Mouse (Mus musculus) CH12.LX (cell line): ENCODE measurements around the gene Myo16. TPM values are rescaled to one million over a fixed set of nuclear protein-coding genes. Genes with fewer than 3 reads are reported as not detected.

Experiments used
- DNase-seq: peaks from one replicate; pipeline ENCODE4 v3.0.0-alpha.2; 2013; ENCODE audit errors: extremely low read depth
- H3K27ac ChIP-seq: 2 replicates; pipeline ENCODE4 v1.5.1; 2012; ENCODE audit warnings: low read depth, mild to moderate bottlenecking, control low read depth, moderate library complexity; ENCODE audit not compliant: insufficient read depth
- H3K27me3 ChIP-seq: replicated peaks from 2 replicates; pipeline ENCODE3; 2012; ENCODE audit warnings: inconsistent platforms
- H3K36me3 ChIP-seq, 2 experiments: replicated peaks in 1 of 2; 2 replicates each; pipeline versions ENCODE3 to v1.6.1; 2012; ENCODE audit warnings: inconsistent platforms in 1 of 2, low read length in 1 of 2, mild to moderate bottlenecking in 1 of 2, mixed read lengths in 1 of 2, moderate library complexity in 1 of 2; ENCODE audit not compliant: control insufficient read depth in 1 of 2, insufficient read depth in 1 of 2
- H3K4me1 ChIP-seq, 2 experiments: 2 replicates each; pipeline ENCODE4 v1.6.1; 2012; ENCODE audit warnings: inconsistent platforms in 1 of 2, moderate library complexity in 1 of 2; ENCODE audit not compliant: insufficient read depth in 2 of 2, control insufficient read depth in 1 of 2
- H3K4me2 ChIP-seq: 2 replicates; pipeline ENCODE4 v1.6.1; 2012; ENCODE audit warnings: low read depth, mild to moderate bottlenecking, control low read depth; ENCODE audit not compliant: poor library complexity, insufficient read depth, severe bottlenecking
- H3K4me3 ChIP-seq, 3 experiments: fragments of 150-350 bp in 1 of 3; sonication (generic) in 1 of 3; replicated peaks in 1 of 3; 2 replicates each; pipeline versions ENCODE3 to v1.5.1; 2011 to 2012; ENCODE audit warnings: low read depth in 2 of 3, low read length in 2 of 3, mild to moderate bottlenecking in 2 of 3, moderate library complexity in 2 of 3, control low read depth in 1 of 3, improper control_type of control experiment in 1 of 3, inconsistent platforms in 1 of 3, mixed read lengths in 1 of 3; ENCODE audit not compliant: poor library complexity in 1 of 3
- H3K79me2 ChIP-seq: replicated peaks from 2 replicates; pipeline ENCODE4 v1.6.1; 2012; ENCODE audit warnings: mild to moderate bottlenecking, moderate library complexity; ENCODE audit not compliant: control insufficient read depth, poor library complexity, insufficient read depth, severe bottlenecking; ENCODE audit errors: extremely low read depth
- H3K9ac ChIP-seq: 2 replicates; pipeline ENCODE4 v1.6.1; 2012; ENCODE audit warnings: low read depth, mild to moderate bottlenecking, control low read depth, moderate library complexity; ENCODE audit not compliant: insufficient read depth
- H3K9me3 ChIP-seq: replicated peaks from 2 replicates; pipeline ENCODE3; 2012; ENCODE audit warnings: low read length, inconsistent platforms, mixed read lengths
- BHLHE40 ChIP-seq: IDR thresholded peaks from 2 replicates; pipeline ENCODE4 v1.6.1; 2011; ENCODE audit warnings: mild to moderate bottlenecking, low read depth, low read length, improper control_type of control experiment
- CHD1 ChIP-seq: IDR thresholded peaks from 2 replicates; pipeline ENCODE4 v1.6.1; 2012; ENCODE audit warnings: low read depth, low read length, improper control_type of control experiment, inconsistent platforms
- CTCF ChIP-seq, 2 experiments: IDR thresholded peaks in 1 of 2; conservative IDR thresholded peaks in 1 of 2; 2 replicates each; pipeline ENCODE4 v1.5.1; 2011 to 2012; ENCODE audit warnings: low read depth in 2 of 2, low read length in 2 of 2, improper control_type of control experiment in 1 of 2, inconsistent platforms in 1 of 2, mild to moderate bottlenecking in 1 of 2, moderate library complexity in 1 of 2
- E2F4 ChIP-seq: IDR thresholded peaks from 2 replicates; pipeline ENCODE4 v1.6.1; 2011; ENCODE audit warnings: low read depth, low read length, improper control_type of control experiment; ENCODE audit not compliant: insufficient replicate concordance
- ELF1 ChIP-seq: IDR thresholded peaks from 2 replicates; pipeline ENCODE4 v1.6.1; 2014; ENCODE audit warnings: low read depth, mild to moderate bottlenecking, inconsistent platforms, low read length, improper control_type of control experiment
- GABPA ChIP-seq: IDR thresholded peaks from 2 replicates; pipeline ENCODE4 v1.6.1; 2012; ENCODE audit warnings: low read depth, low read length, improper control_type of control experiment, inconsistent platforms; ENCODE audit not compliant: insufficient replicate concordance
- HCFC1 ChIP-seq: IDR thresholded peaks from 2 replicates; pipeline ENCODE4 v1.6.1; 2012; ENCODE audit warnings: low read depth, mild to moderate bottlenecking, inconsistent platforms, low read length, improper control_type of control experiment
- IRF4 ChIP-seq: IDR thresholded peaks from 2 replicates; pipeline ENCODE4 v1.6.1; 2014; ENCODE audit warnings: low read depth, mild to moderate bottlenecking, inconsistent platforms, low read length, improper control_type of control experiment
- JUN ChIP-seq: IDR thresholded peaks from 2 replicates; pipeline ENCODE4 v1.6.1; 2011; ENCODE audit warnings: low read depth, mild to moderate bottlenecking, low read length, improper control_type of control experiment, moderate library complexity; ENCODE audit not compliant: insufficient read depth
- MAFK ChIP-seq: IDR thresholded peaks from 2 replicates; pipeline ENCODE4 v1.6.1; 2011; ENCODE audit warnings: low read length, improper control_type of control experiment; ENCODE audit not compliant: insufficient replicate concordance
- MAX ChIP-seq: IDR thresholded peaks from 2 replicates; pipeline ENCODE4 v1.6.1; 2011; ENCODE audit warnings: low read length, improper control_type of control experiment
- MAZ ChIP-seq: IDR thresholded peaks from 2 replicates; pipeline ENCODE4 v1.6.1; 2012; ENCODE audit warnings: low read depth, mild to moderate bottlenecking, inconsistent platforms, low read length, improper control_type of control experiment, moderate library complexity
- MEF2A ChIP-seq: IDR thresholded peaks from 2 replicates; pipeline ENCODE4 v1.6.1; 2014; ENCODE audit warnings: low read depth, mild to moderate bottlenecking, inconsistent platforms, low read length, improper control_type of control experiment, borderline replicate concordance
- MYC ChIP-seq: IDR thresholded peaks from 2 replicates; pipeline ENCODE4 v1.6.1; 2011; ENCODE audit warnings: low read depth, mild to moderate bottlenecking, improper control_type of control experiment, low read length
- PAX5 ChIP-seq: IDR thresholded peaks from 2 replicates; pipeline ENCODE4 v1.6.1; 2012; ENCODE audit warnings: low read length, inconsistent platforms, mixed read lengths
- POLR2AphosphoS2 ChIP-seq: IDR thresholded peaks from 2 replicates; pipeline ENCODE4 v1.6.1; 2011; ENCODE audit warnings: low read depth, low read length, improper control_type of control experiment
- RAD21 ChIP-seq: IDR thresholded peaks from 2 replicates; pipeline ENCODE4 v1.6.1; 2011; ENCODE audit warnings: low read depth, mild to moderate bottlenecking, low read length, improper control_type of control experiment, moderate library complexity
- RCOR1 ChIP-seq: conservative IDR thresholded peaks from 2 replicates; pipeline ENCODE4 v1.6.1; 2012; ENCODE audit warnings: low read depth, mild to moderate bottlenecking, inconsistent platforms, low read length, improper control_type of control experiment
- SIN3A ChIP-seq: IDR thresholded peaks from 2 replicates; pipeline ENCODE4 v1.6.1; 2012; ENCODE audit warnings: low read length, improper control_type of control experiment, inconsistent platforms
- SMC3 ChIP-seq: IDR thresholded peaks from 2 replicates; pipeline ENCODE4 v1.6.1; 2011; ENCODE audit warnings: low read depth, low read length, improper control_type of control experiment
- TBP ChIP-seq: conservative IDR thresholded peaks from 2 replicates; pipeline ENCODE4 v1.6.1; 2011; ENCODE audit warnings: low read depth, low read length, improper control_type of control experiment
- USF2 ChIP-seq: conservative IDR thresholded peaks from 2 replicates; pipeline ENCODE4 v1.6.1; 2011; ENCODE audit warnings: low read depth, low read length, improper control_type of control experiment
- ZKSCAN1 ChIP-seq: IDR thresholded peaks from 2 replicates; pipeline ENCODE4 v1.6.1; 2012; ENCODE audit warnings: low read depth, inconsistent platforms, low read length, improper control_type of control experiment, borderline replicate concordance
- ZMIZ1 ChIP-seq: IDR thresholded peaks from 2 replicates; pipeline ENCODE4 v1.6.1; 2012; ENCODE audit warnings: low read depth, mild to moderate bottlenecking, inconsistent platforms, low read length, improper control_type of control experiment
- ZNF384 ChIP-seq: IDR thresholded peaks from 2 replicates; pipeline ENCODE4 v1.6.1; 2012; ENCODE audit warnings: low read depth, low read length, improper control_type of control experiment, inconsistent platforms
- dilution Hi-C: fragments of 300-500 bp; cut with MboI; formaldehyde crosslinking; loops from 2 replicates; pipeline ENCODE4 v1.14.3; 2020; ENCODE audit warnings: low sequenced_read_pairs; ENCODE audit not compliant: extremely low pct_unique_long_range_greater_than_20kb, extremely low pct_ligation_motif_present
- in situ Hi-C: fragments of 300-500 bp; cut with MboI; formaldehyde crosslinking; loops from 3 replicates; pipeline ENCODE4 v1.14.3; 2019; ENCODE audit warnings: low sequenced_read_pairs, low pct_ligation_motif_present, low pct_unique_long_range_greater_than_20kb, mixed read lengths
- polyA plus RNA-seq: library from polyadenylated mRNA; unstranded; fragments of >175 nt; gene quantifications from 2 replicates; pipeline ENCODE4 v1.2.1, GENCODE M21; 2012; ENCODE audit warnings: low read depth; ENCODE audit not compliant: insufficient read length
- total RNA-seq, 2 experiments: library from RNA; depleted of rRNA; stranded (reverse); fragments of 300-350 nt in 1 of 2; fragments of >200 nt in 1 of 2; gene quantifications; 2 replicates each; pipeline ENCODE4 v1.2.3; 2012 to 2014

The Myo16 gene
- total and polyA plus RNA-seq, 3 experiments, result not detected

DNA sequence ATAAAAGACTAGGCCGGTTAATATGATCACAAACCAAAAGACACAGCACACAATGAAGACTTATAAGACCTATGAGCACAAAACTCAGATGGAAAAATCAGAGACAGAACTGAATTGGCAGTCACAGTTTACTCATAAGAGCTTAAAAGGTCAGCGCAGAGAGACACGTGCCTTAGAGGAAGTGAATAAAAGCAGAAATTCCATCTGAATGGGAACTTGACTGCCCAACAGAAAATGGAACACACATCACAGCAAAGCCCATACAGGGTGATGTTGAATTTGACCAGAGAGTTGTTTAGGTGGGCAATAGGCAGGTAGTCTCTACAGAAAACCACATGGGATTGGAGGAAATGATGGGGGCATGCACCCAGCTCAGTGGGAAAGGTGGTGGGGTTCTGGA lies 442.6 kb downstream of the Myo16 start:
- Histone ChIP-seq H3K4me3 (no peak overlapping the region), H3K9ac (no peak overlapping the region), H3K4me1 (peaks cover 0 to 6% of the 10 kb centered on the region in 2 experiments; a peak in 2 of 4 replicates), H3K36me3 (no peaks in the 10 kb centered on the region), H3K27ac (no peak overlapping the region), H3K79me2 (no peaks in the 10 kb centered on the region), H3K4me2 (no peak overlapping the region), H3K9me3 (no peaks in the 10 kb centered on the region), H3K27me3 (no peaks in the 10 kb centered on the region)
- in situ Hi-C loops, result loop anchor here (25.0 kb wide), 1 partner anchor 216 kb away; no protein-coding TSS in a partner anchor
- TF ChIP-seq MEF2A (no peak), BHLHE40 (peak; percentile 20; the same call in 1 of the 2 replicates), ZMIZ1 (no peak), RCOR1 (no peak), PAX5 (no peak), MYC (no peak)
- dilution Hi-C loops, result no loop called here
- DNase-seq, result no peak

GRCm38 (mm10) chr8:10597595-10597994 lies 443.9 kb downstream of the Myo16 start:
- dilution Hi-C loops (no loop called here), in situ Hi-C loops (loop anchor here (25.0 kb wide), 1 partner anchor 215 kb away; no protein-coding TSS in a partner anchor)
- no peak for DNase-seq
- Histone ChIP-seq H3K79me2 (no peaks in the 10 kb centered on the region), H3K4me1 (peaks cover 0 to 8% of the 10 kb centered on the region in 2 experiments; a peak in 2 of 4 replicates), H3K4me2 (no peak overlapping the region), H3K4me3 (no peak overlapping the region), H3K27ac (no peak overlapping the region), H3K36me3 (no peaks in the 10 kb centered on the region), H3K27me3 (no peaks in the 10 kb centered on the region), H3K9ac (no peak overlapping the region), H3K9me3 (no peaks in the 10 kb centered on the region)
- TF ChIP-seq TBP (no peak), CTCF (conservative IDR thresholded peaks at IDR 0.05 in 1 of 2, IDR thresholded peaks at IDR 0.05 in 1 of 2; ENCODE audit: low read depth in 2 of 2, low read length in 2 of 2) (no peak), SIN3A (no peak), ZKSCAN1 (no peak)

DNA sequence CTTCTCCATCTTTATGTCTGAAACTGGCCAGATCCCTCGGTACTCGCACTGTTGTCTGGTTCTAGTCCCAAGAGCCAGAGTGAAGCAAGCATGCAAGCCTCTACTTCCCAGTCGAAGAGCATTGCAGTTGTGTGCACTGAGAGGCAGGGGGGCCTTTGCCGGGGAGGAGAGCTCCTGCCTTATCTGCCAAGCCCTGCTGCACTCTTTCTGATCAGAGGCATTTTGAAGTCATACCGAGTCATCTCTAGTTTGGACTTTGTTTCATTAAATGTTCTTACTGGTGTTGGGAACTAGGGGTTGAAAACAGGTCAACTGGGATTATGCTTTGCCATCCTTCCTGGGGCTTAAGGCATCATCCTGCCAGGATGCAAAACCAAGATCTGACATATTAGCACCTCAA lies 445.2 kb downstream of the Myo16 start:
- Histone ChIP-seq H3K4me1 (peaks cover 0 to 8% of the 10 kb centered on the region in 2 experiments; a peak in 2 of 4 replicates), H3K27me3 (no peaks in the 10 kb centered on the region), H3K4me2 (no peak overlapping the region), H3K79me2 (no peaks in the 10 kb centered on the region), H3K27ac (no peak overlapping the region), H3K4me3 (no peak overlapping the region), H3K9ac (no peak overlapping the region), H3K9me3 (no peaks in the 10 kb centered on the region), H3K36me3 (no peaks in the 10 kb centered on the region)
- DNase-seq, result no peak
- in situ Hi-C loops (loop anchor here (25.0 kb wide), 1 partner anchor 213 kb away; no protein-coding TSS in a partner anchor), dilution Hi-C loops (no loop called here)
- TF ChIP-seq ZMIZ1 (no peak), RAD21 (no peak), POLR2AphosphoS2 (no peak), ZNF384 (no peak), MAFK (no peak), TBP (no peak), GABPA (no peak), CHD1 (no peak), JUN (no peak), MAX (no peak), SMC3 (no peak), PAX5 (no peak), MAZ (no peak), HCFC1 (no peak), IRF4 (no peak), E2F4 (no peak), MEF2A (no peak), ELF1 (no peak), USF2 (no peak)
